Mouse (Mus musculus): ENCODE data around the gene Akap8.

Akap8 gene

DNA sequence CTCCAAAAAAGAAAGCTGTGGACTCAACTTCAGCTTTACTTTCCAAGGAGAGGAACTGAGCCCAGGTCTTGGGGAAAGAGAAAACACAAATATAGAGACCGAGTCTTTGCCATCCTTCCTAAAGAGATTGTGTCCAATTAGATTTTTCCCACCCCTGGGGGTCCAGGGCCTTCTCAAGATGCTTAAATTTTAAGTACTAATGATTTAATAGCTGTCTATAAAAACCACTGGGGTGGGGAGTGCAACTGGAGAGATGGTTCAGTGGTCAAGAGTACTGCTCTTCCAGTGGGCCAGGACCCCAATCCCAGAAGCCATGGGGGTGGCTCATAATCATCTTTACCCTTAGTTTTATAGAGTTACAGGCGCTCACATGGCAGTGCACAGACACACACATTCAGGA lies 27.4 kb upstream of the Akap8 start:
- no peak for DNase-seq

DNA sequence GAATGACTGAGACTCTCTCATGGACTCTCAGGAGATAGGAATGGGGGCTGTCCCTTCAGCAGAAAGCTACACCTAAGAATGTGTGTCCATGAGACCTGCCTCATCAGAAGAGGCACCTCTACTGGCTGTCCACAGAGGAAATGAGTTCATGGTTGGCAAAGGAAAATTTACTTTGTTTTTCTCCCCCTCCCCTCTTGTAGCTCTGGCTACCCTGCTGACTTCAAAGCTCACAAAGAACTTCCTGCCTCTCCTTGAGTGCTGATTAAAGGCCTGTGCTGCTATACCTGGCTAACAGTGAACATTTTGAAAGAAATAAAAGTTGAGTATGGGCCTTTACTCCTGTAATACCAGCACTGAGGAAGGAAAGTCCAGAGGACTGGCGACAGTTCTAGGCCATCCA lies 20.1 kb upstream of the Akap8 start:
- DNase-seq: no peak

DNA sequence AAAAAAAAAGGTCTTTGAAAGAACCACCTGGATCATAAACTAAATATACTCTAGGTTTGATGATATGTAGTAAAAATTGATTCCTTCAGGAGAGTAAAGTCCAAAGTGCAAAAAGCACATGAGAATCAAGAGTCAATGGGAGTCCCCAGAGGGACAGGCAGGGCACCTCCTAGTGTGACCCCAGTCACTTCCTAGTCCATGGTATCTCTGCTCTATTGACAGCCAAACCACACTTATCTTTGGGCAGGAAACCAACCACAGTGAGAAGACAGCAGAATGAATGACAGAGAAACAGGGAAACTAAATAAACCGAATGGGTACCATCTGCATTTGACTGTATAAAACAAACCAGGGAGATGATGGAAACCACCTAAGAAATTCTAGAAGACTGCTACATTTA lies 19.1 kb upstream of the Akap8 start:
- DNase-seq: no peak

DNA sequence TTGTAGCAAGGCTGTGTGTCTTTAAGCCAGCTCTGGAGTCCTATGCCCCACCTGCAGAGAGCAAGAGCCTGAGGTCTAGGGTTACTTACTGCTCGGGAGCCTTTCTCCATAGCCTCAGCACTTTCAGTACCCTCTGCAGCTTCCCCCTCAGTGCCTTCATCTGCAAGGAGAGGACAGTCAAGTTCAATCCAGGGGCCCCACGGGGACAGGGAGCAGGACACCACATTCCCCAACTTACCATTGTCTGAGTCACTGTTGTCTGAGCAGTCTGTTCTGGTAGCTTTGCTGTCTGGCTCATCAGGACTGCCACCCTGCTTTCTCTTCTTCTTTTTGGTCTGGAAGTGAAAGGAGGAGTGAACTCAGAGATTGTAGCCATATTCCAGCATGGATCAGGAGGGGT lies 14.8 kb upstream of the Akap8 start:
- DNase-seq: no peak

DNA sequence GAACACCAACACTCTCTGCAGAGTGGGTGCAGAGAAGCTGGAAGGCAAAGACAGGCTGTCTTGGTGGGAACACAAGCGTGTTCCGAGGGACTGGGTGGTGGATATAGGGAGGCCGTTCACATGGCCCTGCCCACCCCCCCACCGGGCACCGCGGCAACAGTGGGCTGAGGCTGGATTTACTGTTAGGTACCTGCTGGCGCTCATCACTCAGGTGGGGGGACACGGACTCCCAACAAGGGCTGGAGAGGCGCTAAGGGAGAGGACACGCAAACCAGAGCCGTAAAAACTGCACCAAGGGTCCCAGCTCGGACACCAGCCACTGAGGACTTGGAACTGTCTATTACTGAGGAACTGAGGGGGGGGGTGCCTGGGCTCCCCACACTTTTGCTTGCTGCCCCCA lies 13.9 kb upstream of the Akap8 start:
- no peak for DNase-seq

DNA sequence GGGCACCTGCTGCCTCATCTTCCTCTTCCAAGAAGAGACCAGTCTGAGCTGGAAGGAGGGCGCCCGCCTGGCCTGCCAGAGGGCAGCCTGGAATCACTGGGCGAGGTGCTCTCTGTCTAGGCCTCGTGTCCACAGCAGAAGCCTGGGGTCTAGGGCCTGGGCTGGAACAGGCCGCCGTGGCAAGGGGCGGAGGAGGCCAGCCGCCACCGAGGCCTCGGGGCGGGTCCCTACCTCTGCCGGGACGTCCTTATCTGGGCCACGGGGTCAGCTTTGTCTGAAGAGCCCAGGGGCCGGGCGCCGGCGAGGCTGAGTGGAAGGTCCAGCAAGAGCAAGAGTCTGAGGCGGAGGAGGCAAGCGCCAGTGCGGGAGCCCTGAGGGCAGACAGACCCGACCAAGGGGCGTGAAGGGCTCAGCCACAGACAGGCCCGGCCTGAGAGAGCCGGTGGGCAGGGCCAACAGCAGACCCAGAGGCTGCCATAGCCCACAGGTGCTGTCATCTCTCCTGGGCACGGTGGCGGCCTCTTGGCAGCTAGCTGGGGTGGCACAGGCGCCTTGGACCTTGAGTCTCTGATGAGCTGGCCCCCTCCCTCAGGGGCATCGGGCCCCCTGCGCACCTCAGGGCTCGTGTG lies 12.8 kb upstream of the Akap8 start:
- no peak for DNase-seq

DNA sequence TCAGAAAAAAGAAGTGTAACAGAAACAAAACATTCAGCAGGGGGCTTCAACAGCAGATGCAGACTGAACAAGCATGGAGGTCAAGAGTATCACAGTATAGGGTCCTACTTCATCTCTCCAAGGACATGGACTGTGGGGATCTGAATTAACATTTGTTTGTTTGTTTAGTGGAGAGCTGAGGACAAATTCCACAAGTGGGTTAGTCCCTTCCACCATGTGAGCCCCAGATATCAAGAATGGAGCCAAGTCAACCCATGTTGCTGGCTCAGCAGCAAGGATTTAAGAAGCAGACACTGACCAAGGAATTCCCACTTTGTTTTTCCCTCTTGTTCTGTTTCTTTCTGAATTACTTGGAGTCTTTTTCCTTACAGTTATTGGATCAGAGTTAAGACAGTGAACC lies 6.5 kb upstream of the Akap8 start:
- DNase-seq: no peak

DNA sequence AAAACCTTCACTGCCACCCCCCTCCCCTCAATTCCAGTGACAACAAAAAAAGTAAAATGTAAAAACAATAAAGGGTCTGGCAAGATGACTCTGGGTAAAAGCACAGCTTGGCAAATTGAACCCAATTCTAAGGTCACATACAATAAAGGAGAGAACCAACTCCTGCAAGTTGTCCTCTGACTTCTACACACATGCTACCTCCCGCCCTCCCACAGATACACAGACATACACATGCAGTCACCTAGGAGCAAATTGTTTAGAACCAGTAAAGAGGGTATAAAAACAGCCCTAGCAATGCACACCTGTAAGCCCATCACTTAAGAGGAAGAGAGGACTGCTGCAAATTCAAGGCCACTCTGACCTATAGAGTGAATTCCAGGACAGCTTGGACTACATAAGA lies 1.8 kb upstream of the Akap8 start:
- no peak for DNase-seq

DNA sequence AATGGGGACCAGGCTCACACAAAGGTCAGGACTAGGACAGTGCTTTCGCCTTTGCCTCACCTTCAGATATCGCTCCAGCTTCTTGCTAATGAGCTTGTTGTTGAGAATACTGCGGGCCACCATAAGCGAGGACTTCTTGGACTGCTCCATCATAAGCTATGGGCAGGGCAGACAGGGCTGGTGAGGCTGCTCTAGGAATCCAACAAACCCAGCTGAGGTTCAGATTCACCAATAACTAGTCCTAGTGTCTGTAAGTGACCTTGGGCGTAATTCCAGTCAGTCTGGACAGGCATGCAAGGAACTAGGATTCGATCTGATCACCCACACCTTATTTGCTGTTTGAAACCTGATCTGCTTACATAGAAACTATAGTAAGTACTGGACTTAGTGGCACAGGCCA lies 798 bp upstream of the Akap8 start:
- no peak for DNase-seq

DNA sequence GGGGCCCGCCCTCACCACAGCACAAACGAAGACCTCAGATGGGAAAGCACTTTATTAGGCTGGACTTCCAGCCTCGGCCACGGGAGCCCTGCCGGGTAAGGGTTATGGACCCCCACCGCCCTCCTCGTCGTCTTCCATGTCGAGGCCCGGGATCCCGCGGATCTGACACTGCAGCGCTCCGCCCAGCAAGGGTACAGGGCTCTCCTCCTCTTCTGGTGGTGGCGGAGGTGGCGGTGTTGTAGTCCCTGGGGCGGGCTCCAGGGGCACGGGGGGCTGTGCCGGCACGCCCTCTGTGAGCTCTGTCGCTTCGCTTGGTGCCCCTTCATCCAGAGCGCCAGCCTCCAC lies 324 bp upstream of the Akap8 start:
- DNase-seq: no peak

DNA sequence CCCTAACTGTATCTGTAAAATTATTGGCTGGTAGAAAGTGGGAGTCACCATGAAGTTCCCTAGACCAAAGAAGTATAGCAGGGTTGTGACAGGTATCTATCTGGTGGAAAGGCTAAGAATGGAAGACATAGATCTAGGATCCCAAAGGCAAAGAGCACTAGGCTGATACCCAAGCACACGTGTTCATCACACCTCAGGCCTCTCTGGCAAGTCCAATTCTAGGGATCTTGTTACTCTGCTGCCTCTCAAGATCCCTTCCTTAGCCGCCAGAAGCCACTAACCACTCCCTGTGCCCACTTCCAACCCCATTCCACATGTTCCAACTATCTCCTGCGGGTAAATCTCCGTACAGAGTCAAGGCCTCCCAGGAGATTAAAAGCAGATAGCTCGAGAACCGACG lies 1.1 kb downstream of the Akap8 start:
- no peak for DNase-seq

DNA sequence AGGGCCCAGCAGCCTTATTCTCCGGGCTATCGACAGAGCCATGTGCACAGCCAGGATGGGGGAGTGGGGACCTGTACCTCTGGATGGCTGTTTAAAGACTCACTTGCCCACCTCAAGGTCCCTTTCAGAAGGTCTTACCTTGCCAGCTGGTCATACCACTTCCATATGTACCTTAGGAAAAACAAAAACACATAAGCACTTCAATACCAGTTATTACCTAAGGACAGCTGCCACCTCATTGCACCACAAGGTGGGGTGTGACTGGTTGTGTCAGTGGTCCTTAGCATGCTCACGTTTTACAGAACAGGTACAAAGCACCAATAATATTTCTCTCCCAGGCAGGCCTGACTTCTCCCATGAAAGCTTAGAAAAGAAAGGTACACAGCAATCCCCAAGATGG lies 3.3 kb downstream of the Akap8 start:
- no peak for DNase-seq

DNA sequence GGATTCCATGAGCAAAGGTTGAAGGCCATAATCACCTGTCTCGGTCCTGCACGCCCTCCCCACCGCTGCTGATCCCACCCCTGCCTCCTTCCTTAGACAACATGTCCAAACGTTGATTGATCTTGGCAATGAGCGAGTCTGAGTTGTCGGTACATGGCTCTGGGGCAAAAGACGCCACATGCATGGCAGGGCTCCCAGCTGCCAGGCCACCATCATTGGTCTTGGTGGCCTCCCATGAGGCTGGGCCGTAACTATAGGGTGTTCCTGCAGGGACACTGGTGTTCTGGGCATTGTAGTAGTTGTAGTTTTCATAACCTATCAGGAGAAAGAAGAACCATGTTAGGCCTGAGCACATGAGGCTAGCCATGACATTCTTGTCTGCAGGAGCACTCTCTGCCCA lies 4.0 kb downstream of the Akap8 start:
- DNase-seq: no peak

DNA sequence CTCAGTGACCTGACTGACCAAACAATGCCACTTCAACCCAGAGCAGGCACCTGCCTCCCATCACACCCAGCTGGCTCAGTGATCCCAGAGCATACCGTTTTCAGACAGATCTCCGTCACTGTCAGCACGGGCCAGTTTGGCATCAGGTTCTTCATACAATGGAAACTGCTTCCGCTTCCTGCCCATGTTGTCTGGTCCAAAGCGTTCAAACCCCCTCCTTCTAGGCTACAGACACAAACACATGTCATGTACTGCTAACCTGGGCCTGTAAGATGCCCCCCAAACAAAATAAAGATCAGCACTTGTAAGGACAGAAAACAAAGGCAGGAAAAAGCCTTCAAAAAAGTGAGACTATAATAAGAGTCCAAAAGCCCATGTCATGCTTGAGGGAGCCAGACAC lies 5.5 kb downstream of the Akap8 start:
- DNase-seq: no peak

DNA sequence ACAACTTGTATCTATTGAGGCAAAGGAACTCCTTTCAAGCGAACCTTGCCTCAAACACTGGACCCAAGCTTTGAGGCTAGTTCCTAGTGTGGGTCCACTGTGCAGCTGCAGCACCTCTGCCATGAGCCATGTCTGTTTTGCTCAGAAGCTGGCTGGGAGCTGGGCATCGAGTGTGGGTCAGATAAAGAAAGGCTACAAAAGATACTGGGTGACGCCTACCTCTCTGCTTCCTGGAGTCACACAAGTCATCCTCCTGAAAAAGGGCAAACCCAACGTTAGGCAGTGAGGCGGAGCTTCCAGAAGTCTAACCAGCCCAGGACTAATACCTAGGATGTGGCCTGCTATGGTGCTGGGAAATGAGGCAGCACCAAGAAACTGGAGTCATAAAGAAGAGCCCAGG lies 7.1 kb downstream of the Akap8 start:
- no peak for DNase-seq

DNA sequence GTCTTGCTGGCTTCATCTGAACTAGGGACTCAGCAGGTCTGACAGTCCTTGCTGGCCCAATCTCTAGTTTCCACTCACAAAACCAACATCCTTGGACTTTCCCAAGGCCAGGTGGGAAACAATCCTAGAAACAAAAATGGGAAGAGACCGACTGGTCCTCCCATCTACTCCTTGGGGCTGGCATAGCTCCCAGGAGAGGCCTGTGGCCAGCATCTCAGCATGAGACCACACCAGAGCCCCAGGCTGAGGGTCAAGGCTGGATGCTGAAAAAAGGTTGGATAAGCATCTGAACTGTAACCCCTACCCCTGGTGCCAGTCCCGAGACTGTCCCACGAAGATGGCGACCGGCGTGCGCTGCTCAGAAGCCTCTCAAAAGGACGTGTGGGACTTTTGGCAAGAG lies 8.2 kb downstream of the Akap8 start:
- no peak for DNase-seq

DNA sequence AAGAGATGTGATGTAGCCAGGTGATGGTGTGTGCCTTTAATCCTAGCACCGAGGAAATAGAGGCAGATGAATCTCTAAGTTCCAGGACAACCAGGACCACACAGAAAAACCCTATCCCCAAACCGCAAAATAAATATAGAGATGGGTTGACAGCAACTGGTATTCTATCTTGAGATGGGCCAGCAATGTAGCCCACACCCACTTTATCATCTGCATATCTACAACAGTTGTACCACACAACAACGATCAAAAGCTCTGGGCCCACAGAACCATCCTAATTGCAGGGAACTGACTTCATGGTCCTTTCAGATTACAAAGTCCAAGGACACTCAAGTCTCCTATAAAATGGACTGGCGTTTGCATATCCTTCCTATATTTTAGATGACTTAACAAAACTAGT lies 13.1 kb downstream of the Akap8 start:
- no peak for DNase-seq

DNA sequence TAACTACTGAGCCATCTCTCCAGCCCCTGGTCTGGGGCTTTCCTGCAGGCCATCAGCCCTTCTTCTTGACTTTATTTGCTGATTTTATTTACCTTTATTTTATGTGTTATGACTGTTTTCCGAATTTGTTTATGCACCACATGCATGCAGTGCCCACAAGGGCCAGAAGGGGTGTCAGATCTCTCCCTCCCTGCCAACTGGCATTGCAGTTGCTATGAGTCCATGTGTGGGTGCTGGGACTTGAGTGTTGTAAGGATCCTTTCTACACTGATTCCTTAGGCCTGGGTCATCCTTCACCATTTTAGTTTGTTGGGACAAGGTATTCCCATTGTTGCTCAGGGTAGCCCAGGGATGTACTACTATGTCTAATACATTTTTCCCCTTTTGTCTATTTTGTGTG lies 22.9 kb downstream of the Akap8 start:
- no peak for DNase-seq

DNA sequence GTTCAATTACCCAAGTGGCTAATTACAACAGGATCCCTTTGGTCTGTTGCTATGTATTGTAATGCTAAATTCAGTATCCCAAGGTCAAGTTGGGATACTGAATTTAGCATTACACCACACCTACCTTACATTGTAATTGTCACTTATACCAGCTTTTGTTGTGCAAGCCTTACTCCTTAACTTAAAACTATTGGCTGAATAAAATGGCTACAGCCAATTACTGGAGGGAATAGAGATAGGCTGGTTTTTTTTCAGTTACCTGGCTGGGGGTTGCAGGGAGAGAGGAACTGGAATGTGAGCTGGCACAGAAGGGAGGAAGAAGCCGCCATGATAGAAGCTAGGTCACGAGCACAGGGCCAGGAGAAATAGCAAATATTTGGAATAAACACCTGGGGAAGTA lies 25.1 kb downstream of the Akap8 start:
- DNase-seq: no peak

DNA sequence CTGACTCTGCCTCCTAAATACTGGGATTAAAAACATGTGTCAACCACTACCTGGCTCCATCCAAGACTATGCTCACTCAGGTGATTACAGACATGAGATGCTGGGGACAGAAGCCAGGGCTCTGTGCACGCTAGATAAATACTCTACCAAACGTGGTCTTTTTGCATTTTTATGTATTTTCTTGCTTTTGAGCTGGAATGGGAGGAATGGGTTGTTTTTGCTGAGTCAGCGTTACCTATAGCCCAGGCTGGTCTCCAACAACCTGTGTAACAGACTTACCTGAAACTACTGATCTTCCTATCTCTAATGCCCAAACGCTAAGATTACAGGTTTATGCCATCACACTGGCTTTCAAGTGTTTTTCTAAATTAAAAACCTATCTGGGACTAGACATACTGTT lies 25.9 kb downstream of the Akap8 start:
- no peak for DNase-seq

DNA sequence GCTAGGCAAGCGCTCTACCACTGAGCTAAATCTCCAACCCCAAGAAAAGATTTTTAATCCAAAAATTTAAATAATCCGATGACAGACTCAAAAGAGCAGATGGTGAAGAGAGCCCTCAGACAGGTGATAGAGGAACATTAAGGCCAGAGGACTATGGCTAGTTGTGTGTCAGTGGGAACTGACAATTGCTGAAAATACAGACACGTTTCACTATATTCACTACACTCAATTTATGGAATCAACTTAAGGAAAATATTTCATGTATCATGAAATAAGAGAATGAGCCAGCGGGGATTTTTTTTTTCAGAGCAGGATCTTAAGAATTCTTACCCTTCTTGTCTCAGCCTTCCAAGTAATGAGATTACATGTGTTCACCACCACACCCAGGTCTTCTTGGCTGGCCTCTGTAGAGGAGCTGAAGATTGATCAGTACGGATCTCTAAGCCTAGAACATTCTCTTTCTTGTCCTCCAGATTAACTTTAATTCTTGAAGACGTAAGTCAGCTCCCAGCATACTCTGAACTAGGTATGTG lies 35.8 kb downstream of the Akap8 start:
- peak; percentile 27 for DNase-seq

DNA sequence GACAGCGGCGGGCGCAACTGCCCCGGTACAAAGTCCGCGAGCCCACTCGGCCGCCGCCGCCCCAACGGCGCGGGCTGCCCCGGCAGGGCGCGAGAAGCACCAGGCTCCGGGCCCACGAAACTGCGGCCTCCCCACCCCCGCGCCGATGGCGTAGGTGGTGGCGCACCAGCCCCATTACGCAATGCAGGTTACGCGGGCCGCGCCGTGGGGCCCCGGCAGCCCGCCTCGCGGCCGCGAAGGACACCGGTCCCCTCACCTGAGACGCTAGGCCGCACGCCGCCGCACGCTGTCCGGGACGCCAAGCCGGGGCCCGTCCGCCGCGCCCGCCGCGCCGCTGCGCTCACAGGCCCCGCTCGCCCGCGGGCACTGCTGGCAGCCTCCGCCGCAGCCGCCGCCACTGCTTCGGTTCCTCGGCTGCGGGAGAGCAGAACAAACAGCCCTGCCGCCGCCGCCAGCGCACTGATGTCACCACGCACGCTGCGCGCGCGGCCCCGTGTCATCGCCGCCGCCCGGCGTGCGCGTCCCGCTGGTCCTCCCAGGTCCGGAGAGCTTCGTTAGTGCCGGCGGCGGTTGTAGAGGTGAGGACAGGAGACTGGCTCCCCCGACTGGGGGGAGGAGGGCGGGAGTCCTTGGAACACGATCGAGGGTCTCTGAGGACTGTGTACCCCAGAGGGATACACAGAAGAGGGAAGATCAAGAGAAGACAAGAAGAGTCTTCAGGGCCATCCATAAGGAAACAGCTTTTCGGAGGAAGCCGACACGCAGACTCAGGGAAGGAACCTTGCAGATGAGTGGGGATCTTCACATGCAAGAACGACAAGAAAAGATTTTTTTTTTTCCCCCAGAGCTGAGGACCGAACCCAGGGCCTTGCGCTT lies 36.5 kb downstream of the Akap8 start, which contains the start of gene Brd4:
Brd4 (minus strand) TSS at position 461 of the 876 bp plus-strand sequence.
- DNase-seq: peak; percentile 94

DNA sequence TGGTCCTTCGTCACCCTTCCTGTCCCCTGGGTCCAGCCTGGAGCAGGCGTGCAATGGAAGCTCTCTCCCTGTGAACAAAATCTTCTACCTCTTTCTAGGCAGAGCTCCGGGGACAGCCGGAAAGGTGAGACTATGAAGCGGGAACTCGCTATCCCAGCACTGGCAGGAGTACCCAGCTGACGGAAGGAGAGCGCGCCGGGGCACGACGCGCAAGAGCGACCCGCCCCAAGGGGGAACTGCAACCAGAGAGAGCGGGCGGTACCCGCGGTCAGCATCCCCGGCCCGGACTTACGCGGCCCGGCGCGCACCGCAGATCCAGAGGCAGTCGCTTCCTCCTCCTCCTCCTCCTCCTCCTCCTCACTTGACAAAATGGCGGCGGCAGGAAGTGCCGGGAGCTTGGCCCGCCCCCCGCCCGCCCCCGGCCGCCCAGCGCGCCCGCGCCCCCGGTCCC lies 37.2 kb downstream of the Akap8 start:
- peak; percentile 75 for DNase-seq

DNA sequence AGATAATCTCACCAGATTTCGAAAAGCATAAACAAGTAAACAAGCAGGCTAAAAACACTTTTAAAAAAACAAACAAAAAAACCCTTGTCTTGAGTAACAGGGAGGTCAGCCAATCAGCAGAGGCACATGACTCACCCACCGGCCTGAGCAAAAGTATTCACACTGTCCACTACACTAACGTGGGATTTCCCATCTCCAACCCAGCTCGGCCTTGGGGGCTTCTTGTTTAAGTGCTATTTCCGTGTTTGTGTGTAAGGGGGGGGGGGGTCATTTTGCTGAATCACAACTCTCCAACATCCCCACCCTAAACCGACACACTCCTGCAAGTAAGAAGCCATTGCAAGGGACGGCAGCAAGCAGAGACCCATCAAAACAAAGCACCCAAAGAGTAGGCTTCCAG lies 37.7 kb downstream of the Akap8 start:
- no peak for DNase-seq
